Mouse (Mus musculus): Measurements from ENCODE around the gene Itgb5. TPM values are rescaled to one million over a fixed set of nuclear protein-coding genes. Genes with fewer than 3 reads are reported as not detected.

Itgb5 gene
- polyA plus RNA-seq, 1 experiment: 0.13 TPM

GRCm38 (mm10) chr16:33795887-33796286, 33.6 kb upstream of the Itgb5 start:
- Histone ChIP-seq H3K36me3 (ENCODE audit: control insufficient read depth) (no peaks in the 10 kb centered on the region), H3K9me3 (ENCODE audit: control insufficient read depth, low read length) (no peaks in the 10 kb centered on the region), H3K4me1 (ENCODE audit: control insufficient read depth) (no peaks in the 10 kb centered on the region; the same call in 1 of the 2 replicates), H3K4me3 (replicated peaks) (no peak overlapping the region), H3K27me3 (ENCODE audit: control insufficient read depth) (no peaks in the 10 kb centered on the region)
- TF ChIP-seq TAL1 (IDR thresholded peaks at IDR 0.05; ENCODE audit: low read length) (no peak), GATA1 (IDR thresholded peaks at IDR 0.05; ENCODE audit: low read length) (no peak)

- Histone ChIP-seq H3K27me3 (ENCODE audit: control insufficient read depth) (no peaks in the 10 kb centered on the region), H3K36me3 (ENCODE audit: control insufficient read depth) (no peaks in the 10 kb centered on the region), H3K9me3 (ENCODE audit: control insufficient read depth, low read length) (no peaks in the 10 kb centered on the region), H3K4me3 (replicated peaks) (no peak overlapping the region), H3K4me1 (ENCODE audit: control insufficient read depth) (no peaks in the 10 kb centered on the region; the same call in 1 of the 2 replicates)
- TF ChIP-seq TAL1 (IDR thresholded peaks at IDR 0.05; ENCODE audit: low read length) (no peak), GATA1 (IDR thresholded peaks at IDR 0.05; ENCODE audit: low read length) (no peak)
Observed at GRCm38 (mm10) chr16:33796756-33797155, 32.7 kb upstream of the Itgb5 start.

GRCm38 (mm10) chr16:33797860-33798259, 31.6 kb upstream of the Itgb5 start:
- no peak for TF ChIP-seq GATA1 (IDR thresholded peaks at IDR 0.05; ENCODE audit: low read length)
- TF ChIP-seq TAL1 (IDR thresholded peaks at IDR 0.05; ENCODE audit: low read length): no peak
- H3K36me3 ChIP-seq (ENCODE audit: control insufficient read depth): no peaks in the 10 kb centered on the region

DNA sequence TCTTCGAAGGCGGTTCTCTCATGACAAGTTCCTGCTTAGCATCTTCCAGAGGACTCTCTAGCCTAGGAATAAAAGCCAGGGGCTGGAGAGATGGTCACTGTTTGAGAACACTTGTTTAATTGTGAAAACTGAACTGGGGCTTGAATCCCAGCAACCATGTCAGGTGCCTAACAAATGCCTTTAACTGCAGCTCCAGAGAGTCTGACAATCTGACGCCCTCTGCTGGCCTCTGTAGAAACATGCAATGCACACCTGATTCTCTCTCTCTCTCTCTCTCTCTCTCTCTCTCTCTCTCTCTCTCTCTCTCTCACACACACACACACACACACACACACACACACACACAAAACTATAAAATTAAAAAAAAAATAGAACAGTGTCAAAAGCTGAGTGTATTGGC, 19.5 kb upstream of the Itgb5 start:
- no peaks in the 10 kb centered on the region for H3K9me3 ChIP-seq (ENCODE audit: control insufficient read depth, low read length)
- no peaks in the 10 kb centered on the region for H3K27me3 ChIP-seq (ENCODE audit: control insufficient read depth)
- no peak overlapping the region for H3K4me3 ChIP-seq (replicated peaks)
- no peaks in the 10 kb centered on the region for H3K4me1 ChIP-seq (ENCODE audit: control insufficient read depth)
- no peaks in the 10 kb centered on the region for H3K36me3 ChIP-seq (ENCODE audit: control insufficient read depth)
- no peak for TF ChIP-seq TAL1 (IDR thresholded peaks at IDR 0.05; ENCODE audit: low read length)
- no peak for TF ChIP-seq GATA1 (IDR thresholded peaks at IDR 0.05; ENCODE audit: low read length)

More at GRCm38 (mm10) chr16:33797860-33798259, 31.6 kb upstream of the Itgb5 start:
- Histone ChIP-seq H3K4me3 (replicated peaks) (no peak overlapping the region), H3K4me1 (ENCODE audit: control insufficient read depth) (no peaks in the 10 kb centered on the region; the same call in 1 of the 2 replicates), H3K27me3 (ENCODE audit: control insufficient read depth) (no peaks in the 10 kb centered on the region), H3K9me3 (ENCODE audit: control insufficient read depth, low read length) (no peaks in the 10 kb centered on the region)

- TF ChIP-seq TAL1 (IDR thresholded peaks at IDR 0.05; ENCODE audit: low read length) (no peak), GATA1 (IDR thresholded peaks at IDR 0.05; ENCODE audit: low read length) (no peak)
- Histone ChIP-seq H3K4me3 (replicated peaks) (no peak overlapping the region), H3K27me3 (ENCODE audit: control insufficient read depth) (no peaks in the 10 kb centered on the region), H3K36me3 (ENCODE audit: control insufficient read depth) (no peaks in the 10 kb centered on the region), H3K9me3 (ENCODE audit: control insufficient read depth, low read length) (no peaks in the 10 kb centered on the region), H3K4me1 (ENCODE audit: control insufficient read depth) (no peaks in the 10 kb centered on the region)
Observed at GRCm38 (mm10) chr16:33818413-33819165, 10.9 kb upstream of the Itgb5 start.

DNA sequence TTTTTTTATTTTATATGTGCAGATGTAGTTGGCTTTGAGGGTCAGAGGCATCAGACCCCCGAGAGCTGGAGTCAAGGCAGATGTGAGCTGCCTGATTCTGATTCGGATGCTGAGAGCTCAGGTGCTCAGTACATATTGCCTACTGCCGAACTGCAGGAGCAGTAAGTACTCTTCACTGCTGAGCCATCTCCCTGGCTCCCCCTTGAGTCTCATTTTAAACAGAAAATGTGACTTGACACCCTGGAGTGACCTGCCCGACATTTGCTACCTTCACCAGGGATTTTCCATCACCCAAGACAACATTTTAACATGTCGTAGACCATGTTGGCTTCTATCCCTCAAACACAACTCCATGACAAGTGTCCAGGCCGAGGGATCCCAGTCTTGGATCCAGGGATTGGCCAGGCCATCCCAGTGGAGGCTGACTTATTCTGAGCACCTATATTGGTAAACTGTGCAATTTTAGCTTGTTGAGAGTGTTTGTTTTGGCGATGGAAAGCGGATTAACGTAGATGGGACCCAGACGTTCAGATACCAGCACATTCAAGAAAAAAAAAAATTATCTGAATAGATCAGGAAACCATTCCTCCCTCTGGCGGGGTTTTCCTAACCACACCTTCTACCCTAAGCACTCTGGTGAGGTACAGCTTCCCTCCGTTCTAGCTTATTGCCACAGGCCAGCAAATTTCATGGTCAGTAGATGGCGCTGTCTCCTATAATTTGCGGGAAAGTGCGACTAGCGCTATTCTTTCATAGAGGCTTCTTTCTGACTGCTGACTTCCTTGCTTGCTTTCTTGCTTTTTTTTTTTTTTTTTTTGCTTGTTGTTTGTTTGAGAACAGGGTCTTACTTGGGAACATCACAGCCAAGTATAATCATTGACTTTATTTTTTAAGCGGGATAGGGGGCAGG, 8.9 kb upstream of the Itgb5 start:
- no peaks in the 10 kb centered on the region for H3K9me3 ChIP-seq (ENCODE audit: control insufficient read depth, low read length)
- H3K36me3 ChIP-seq (ENCODE audit: control insufficient read depth): no peaks in the 10 kb centered on the region
- no peaks in the 10 kb centered on the region for H3K27me3 ChIP-seq (ENCODE audit: control insufficient read depth)
- no peaks in the 10 kb centered on the region for H3K4me1 ChIP-seq (ENCODE audit: control insufficient read depth)
- TF ChIP-seq GATA1 (IDR thresholded peaks at IDR 0.05; ENCODE audit: low read length) (no peak), TAL1 (IDR thresholded peaks at IDR 0.05; ENCODE audit: low read length) (no peak)
- no peak overlapping the region for H3K4me3 ChIP-seq (replicated peaks)

DNA sequence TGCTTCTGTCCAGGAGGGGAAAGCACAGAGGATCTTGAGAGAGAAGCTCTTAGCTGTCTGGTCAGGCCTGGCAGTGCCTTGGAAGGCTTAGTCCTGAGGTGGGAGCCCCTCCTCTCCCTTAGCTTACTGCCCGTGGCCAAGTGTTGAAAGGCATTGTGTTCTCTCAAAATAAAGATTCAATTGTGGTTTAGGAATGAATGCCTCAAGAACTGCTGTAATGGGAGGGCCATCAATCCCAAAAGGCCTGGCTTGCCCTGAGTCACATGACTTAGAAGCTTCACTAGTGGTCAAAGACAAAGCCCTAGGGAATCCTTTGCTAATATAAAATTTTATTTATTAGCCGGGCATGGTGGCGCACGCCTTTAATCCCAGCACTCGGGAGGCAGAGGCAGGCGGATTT, 4.9 kb upstream of the Itgb5 start:
- H3K4me3 ChIP-seq (replicated peaks): no peak overlapping the region
- TF ChIP-seq TAL1 (IDR thresholded peaks at IDR 0.05; ENCODE audit: low read length) (no peak), GATA1 (IDR thresholded peaks at IDR 0.05; ENCODE audit: low read length) (no peak)
- no peaks in the 10 kb centered on the region for H3K36me3 ChIP-seq (ENCODE audit: control insufficient read depth)
- no peaks in the 10 kb centered on the region for H3K9me3 ChIP-seq (ENCODE audit: control insufficient read depth, low read length)
- peaks cover 24% of the 10 kb centered on the region for H3K27me3 ChIP-seq (ENCODE audit: control insufficient read depth)
- H3K4me1 ChIP-seq (ENCODE audit: control insufficient read depth): peaks cover 4% of the 10 kb centered on the region

GRCm38 (mm10) chr16:33828496-33828895, 969 bp upstream of the Itgb5 start:
- H3K27me3 ChIP-seq (ENCODE audit: control insufficient read depth): peaks cover 62% of the 10 kb centered on the region
- peaks cover 6% of the 10 kb centered on the region for H3K4me1 ChIP-seq (ENCODE audit: control insufficient read depth)
- no peak overlapping the region for H3K4me3 ChIP-seq (replicated peaks)
- H3K36me3 ChIP-seq (ENCODE audit: control insufficient read depth): no peaks in the 10 kb centered on the region
- H3K9me3 ChIP-seq (ENCODE audit: control insufficient read depth, low read length): no peaks in the 10 kb centered on the region
- no peak for TF ChIP-seq GATA1 (IDR thresholded peaks at IDR 0.05; ENCODE audit: low read length)
- TF ChIP-seq TAL1 (IDR thresholded peaks at IDR 0.05; ENCODE audit: low read length): no peak

Data from erythroblast, embryonic 14.5 days (primary cell).